Mouse (Mus musculus) spleen, adult 2 months (tissue): ENCODE measurements around the gene Dhx32.

ENCODE experiments used
- CTCF ChIP-seq: fragments of 200-500 bp; IDR thresholded peaks from 2 replicates; pipeline ENCODE4 v1.5.1; 2011; ENCODE audit warnings: mild to moderate bottlenecking, inconsistent platforms; ENCODE audit not compliant: insufficient read depth, insufficient read length, insufficient replicate concordance; ENCODE audit errors: extremely low read depth
- POLR2A ChIP-seq: fragments of 200-500 bp; IDR thresholded peaks from 2 replicates; pipeline ENCODE4 v1.6.1; 2011; ENCODE audit warnings: low read depth, low read length, inconsistent platforms

DNA sequence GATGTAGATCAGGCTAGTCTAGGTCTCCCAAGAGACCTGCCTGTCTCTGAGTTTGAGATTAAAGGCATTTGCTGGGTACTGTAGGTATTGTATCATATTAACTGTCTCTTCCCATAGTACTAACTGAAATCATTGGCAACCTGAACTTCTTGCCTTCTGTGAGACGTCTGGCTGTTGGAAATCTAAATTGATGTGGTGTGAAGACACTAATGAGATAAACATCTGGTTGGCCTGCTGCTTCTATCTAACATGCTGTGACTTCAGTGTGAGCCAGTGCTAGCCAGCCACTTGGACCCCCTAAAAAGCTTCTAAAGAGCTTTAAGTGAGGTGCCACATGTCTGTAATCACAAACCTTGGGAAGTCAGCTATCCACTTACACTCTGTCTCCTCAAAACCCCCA, 10.2 kb upstream of the Dhx32 start:
- TF ChIP-seq CTCF (no peak), POLR2A (no peak)
